Mouse (Mus musculus) E14TG2a.4 (cell line): ENCODE measurements around the gene Qrich2.

ENCODE experiments used
- CTCF ChIP-seq: conservative IDR thresholded peaks from 2 replicates; pipeline ENCODE4 v1.5.1; 2014; ENCODE audit warnings: low read length
- POU5F1 ChIP-seq: IDR thresholded peaks from 2 replicates; pipeline ENCODE4 v1.6.1; 2014; ENCODE audit warnings: low read length, borderline replicate concordance

GRCm38 (mm10) chr11:116396934-116397330 is 69.1 kb downstream of the Qrich2 start:
- TF ChIP-seq CTCF: no peak
- no peak for TF ChIP-seq POU5F1
